In genomic region chr16:31015271-31015670, GRCm38 (mm10) we compare ENCODE assay signal across 35 mouse cellular contexts.
"Had no signal": no experiment of that assay in that cellular context is flagged by ENCODE, and none has a peak within 500 bp of the region (broad histone marks: within the 10 kb centered on the region; RNA-seq: fewer than 3 reads in every experiment).

No protein-coding gene starts in this region.

- DNase-seq: heart, postnatal 10 days; heart, postnatal 14 days; heart, postnatal 36 days; heart, postnatal 4 days; kidney, adult 11 months; kidney, adult 18-20 months; kidney, adult 2 months; kidney, adult 8-10 months; kidney, adult 9 months; kidney, postnatal 10 days; kidney, postnatal 14 days; kidney, postnatal 25 days; kidney, postnatal 36 days; kidney, postnatal 4 days; layer of hippocampus, adult 9-11 months; layer of hippocampus, postnatal 36 days had no signal

- H3K9ac ChIP-seq: heart, embryonic 12.5 days; heart, embryonic 13.5 days; heart, embryonic 15.5 days; hindbrain, embryonic 12.5 days; hindbrain, embryonic 13.5 days; hindbrain, embryonic 14.5 days; hindbrain, embryonic 15.5 days; intestine, embryonic 15.5 days; kidney, embryonic 15.5 days had no signal

- H3K4me3 ChIP-seq: heart, embryonic 10.5 days; heart, embryonic 12.5 days; heart, embryonic 13.5 days; heart, embryonic 15.5 days; hindbrain, embryonic 10.5 days; hindbrain, embryonic 12.5 days; hindbrain, embryonic 13.5 days; hindbrain, embryonic 15.5 days; intestine, embryonic 15.5 days; kidney, embryonic 15.5 days; layer of hippocampus, adult 2 months had no signal

- H3K4me2 ChIP-seq: heart, embryonic 11.5 days; heart, embryonic 12.5 days; heart, embryonic 13.5 days; heart, embryonic 15.5 days; hindbrain, embryonic 12.5 days; hindbrain, embryonic 13.5 days; hindbrain, embryonic 14.5 days; hindbrain, embryonic 15.5 days; intestine, embryonic 15.5 days; kidney, embryonic 15.5 days had no signal

- H3K27ac ChIP-seq: heart, embryonic 13.5 days; heart, embryonic 15.5 days; hindbrain, embryonic 10.5 days; hindbrain, embryonic 12.5 days; hindbrain, embryonic 13.5 days; hindbrain, embryonic 14.5 days; hindbrain, embryonic 15.5 days; hindbrain, postnatal 0 days; intestine, embryonic 15.5 days; kidney, embryonic 15.5 days; kidney, postnatal 0 days; layer of hippocampus, adult 2 months had no signal

- H3K9me3 ChIP-seq: heart, embryonic 10.5 days; heart, embryonic 12.5 days; heart, embryonic 13.5 days; heart, embryonic 15.5 days; hindbrain, embryonic 10.5 days; hindbrain, embryonic 12.5 days; hindbrain, embryonic 13.5 days; hindbrain, embryonic 15.5 days; intestine, embryonic 15.5 days; kidney, embryonic 15.5 days had no signal

- ATAC-seq: hindbrain, embryonic 16.5 days; hindbrain, postnatal 0 days; inflammation-experienced regulatory T-cells, adult 6 months; intestine, embryonic 15.5 days; intestine, embryonic 16.5 days; intestine, postnatal 0 days had no signal

- H3K27me3 ChIP-seq: heart, embryonic 12.5 days; heart, embryonic 13.5 days; heart, embryonic 15.5 days; hindbrain, embryonic 12.5 days; hindbrain, embryonic 13.5 days; hindbrain, embryonic 15.5 days; intestine, embryonic 15.5 days; kidney, embryonic 15.5 days had no signal

- H3K36me3 ChIP-seq: heart, embryonic 10.5 days; heart, embryonic 12.5 days; heart, embryonic 15.5 days; hindbrain, embryonic 12.5 days; hindbrain, embryonic 15.5 days; intestine, embryonic 15.5 days had no signal

- H3K4me1 ChIP-seq: heart, embryonic 10.5 days; hindbrain, embryonic 13.5 days; hindbrain, embryonic 15.5 days; intestine, embryonic 15.5 days; kidney, embryonic 15.5 days had no signal
